Mouse (Mus musculus): ENCODE results near the gene Fcgrt. TPM values are rescaled to one million over a fixed set of nuclear protein-coding genes. Genes with fewer than 3 reads are reported as not detected.

Fcgrt gene
- polyA plus RNA-seq, 1 experiment = 67.2 TPM

DNA sequence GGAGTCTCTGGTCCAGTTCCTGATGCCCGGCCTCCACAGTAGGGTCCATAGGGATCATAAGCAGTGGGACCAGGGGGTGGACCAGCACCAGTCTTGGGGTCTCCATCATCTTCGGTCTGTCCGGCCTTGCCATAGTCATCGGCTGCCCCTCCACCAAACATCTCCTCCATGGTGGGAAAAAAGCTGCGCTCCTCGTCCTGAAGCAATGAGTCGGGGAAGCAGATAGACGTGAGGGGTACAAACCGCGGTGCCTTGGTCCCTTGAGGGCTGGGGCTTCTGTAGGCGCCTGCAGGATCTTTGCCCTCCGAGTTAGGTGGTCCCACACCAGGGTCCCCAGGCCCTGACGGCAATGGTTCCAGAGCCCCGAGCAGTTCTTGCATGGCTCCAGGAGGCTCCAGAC, 56.2 kb downstream of the Fcgrt start:
- H3K4me2 ChIP-seq (ENCODE audit: low read depth) = no peak overlapping the region
- TF ChIP-seq REST (IDR thresholded peaks at IDR 0.05; ENCODE audit: insufficient read depth, insufficient read length) (no peak), POLR2A (IDR thresholded peaks at IDR 0.05; ENCODE audit: insufficient read length, low read depth) (no peak), SRF (IDR thresholded peaks at IDR 0.05; ENCODE audit: control insufficient read depth, insufficient read length, low read depth) (no peak), MYOG (IDR thresholded peaks at IDR 0.05; ENCODE audit: control insufficient read depth in 1 of 3, insufficient read depth in 1 of 3, insufficient read length in 2 of 3, low read depth in 2 of 3) (no peak), MYOD1 (IDR thresholded peaks at IDR 0.05; ENCODE audit: control insufficient read depth in 1 of 3, insufficient read length in 2 of 3, low read depth in 2 of 3) (no peak), TCF12 (IDR thresholded peaks at IDR 0.05; ENCODE audit: insufficient read depth, poor library complexity, severe bottlenecking) (no peak), MAX (IDR thresholded peaks at IDR 0.05; ENCODE audit: low read depth) (no peak), USF1 (IDR thresholded peaks at IDR 0.05; ENCODE audit: low read depth) (no peak), TCF3 (IDR thresholded peaks at IDR 0.05; ENCODE audit: insufficient read length, low read depth) (no peak), CEBPB (IDR thresholded peaks at IDR 0.05; ENCODE audit: insufficient read depth, poor library complexity, severe bottlenecking) (no peak)
- H3ac ChIP-seq (ENCODE audit: control insufficient read depth, insufficient read length) = no peak overlapping the region
- peaks cover 9% of the 10 kb centered on the region for H3K36me3 ChIP-seq (ENCODE audit: control insufficient read depth, insufficient read depth)
- H3K4me3 ChIP-seq = no peak overlapping the region
- H3K79me2 ChIP-seq (ENCODE audit: control insufficient read depth, insufficient read depth) = peaks cover 13% of the 10 kb centered on the region
- no peaks in the 10 kb centered on the region for H3K27me3 ChIP-seq (ENCODE audit: control insufficient read depth, insufficient read depth, insufficient read length)

DNA sequence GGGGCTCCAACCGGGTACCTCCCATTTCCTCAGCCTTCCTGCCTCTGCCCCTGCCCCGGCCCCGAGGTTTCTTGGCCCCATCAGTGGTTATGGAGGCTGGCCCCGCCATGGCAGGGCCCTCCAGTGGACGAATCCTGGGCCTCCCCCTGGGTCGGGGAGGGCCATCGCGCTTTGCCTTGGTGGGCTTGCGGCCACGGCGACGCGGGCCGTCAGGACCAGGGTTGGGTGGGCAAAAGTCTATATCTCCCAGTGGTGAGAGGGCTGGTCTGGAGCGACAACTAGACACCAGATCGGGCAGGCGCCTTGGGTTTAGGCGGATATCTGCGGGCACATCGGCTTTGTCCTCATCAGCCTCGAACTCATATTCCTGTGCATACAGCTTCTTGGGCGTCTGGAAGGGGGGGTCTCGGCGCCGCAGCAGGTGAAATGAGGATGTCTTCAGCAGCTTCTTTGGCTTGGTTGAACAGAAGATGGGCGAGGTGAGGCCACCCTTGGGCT, 56.7 kb downstream of the Fcgrt start:
- no peaks in the 10 kb centered on the region for H3K27me3 ChIP-seq (ENCODE audit: control insufficient read depth, insufficient read depth, insufficient read length)

GRCm38 (mm10) chr7:45045741-45046140, 57.9 kb downstream of the Fcgrt start:
- Histone ChIP-seq H3ac (ENCODE audit: control insufficient read depth, insufficient read length) (no peak overlapping the region), H3K36me3 (ENCODE audit: control insufficient read depth, insufficient read depth) (peaks cover 14% of the 10 kb centered on the region), H3K4me3 (no peak overlapping the region), H3K4me2 (ENCODE audit: low read depth) (no peak overlapping the region), H3K27me3 (ENCODE audit: control insufficient read depth, insufficient read depth, insufficient read length) (no peaks in the 10 kb centered on the region), H3K79me2 (ENCODE audit: control insufficient read depth, insufficient read depth) (no peaks in the 10 kb centered on the region)
- TF ChIP-seq E2F4 (IDR thresholded peaks at IDR 0.05; ENCODE audit: insufficient read depth) (no peak), POLR2A (IDR thresholded peaks at IDR 0.05; ENCODE audit: insufficient read length, low read depth) (no peak), REST (IDR thresholded peaks at IDR 0.05; ENCODE audit: insufficient read depth, insufficient read length) (no peak), MYOD1 (IDR thresholded peaks at IDR 0.05; ENCODE audit: control insufficient read depth in 1 of 3, insufficient read length in 2 of 3, low read depth in 2 of 3) (no peak), SRF (IDR thresholded peaks at IDR 0.05; ENCODE audit: control insufficient read depth, insufficient read length, low read depth) (no peak), MAX (IDR thresholded peaks at IDR 0.05; ENCODE audit: low read depth) (no peak), MYOG (IDR thresholded peaks at IDR 0.05; ENCODE audit: control insufficient read depth in 1 of 3, insufficient read depth in 1 of 3, insufficient read length in 2 of 3, low read depth in 2 of 3) (no peak), TCF3 (IDR thresholded peaks at IDR 0.05; ENCODE audit: insufficient read length, low read depth) (no peak), POLR2AphosphoS2 (IDR thresholded peaks at IDR 0.05; ENCODE audit: insufficient read length, low read depth) (no peak), USF1 (IDR thresholded peaks at IDR 0.05; ENCODE audit: low read depth) (no peak), TCF12 (IDR thresholded peaks at IDR 0.05; ENCODE audit: insufficient read depth, poor library complexity, severe bottlenecking) (no peak), CEBPB (IDR thresholded peaks at IDR 0.05; ENCODE audit: insufficient read depth, poor library complexity, severe bottlenecking) (no peak)

More for the DNA sequence above, 56.7 kb downstream of the Fcgrt start:
- Histone ChIP-seq H3K4me3 (no peak overlapping the region), H3K79me2 (ENCODE audit: control insufficient read depth, insufficient read depth) (peaks cover 9% of the 10 kb centered on the region), H3K36me3 (ENCODE audit: control insufficient read depth, insufficient read depth) (peaks cover 9% of the 10 kb centered on the region), H3K4me2 (ENCODE audit: low read depth) (no peak overlapping the region), H3ac (ENCODE audit: control insufficient read depth, insufficient read length) (no peak overlapping the region)
- TF ChIP-seq TCF3 (IDR thresholded peaks at IDR 0.05; ENCODE audit: insufficient read length, low read depth) (no peak), SRF (IDR thresholded peaks at IDR 0.05; ENCODE audit: control insufficient read depth, insufficient read length, low read depth) (no peak), POLR2A (IDR thresholded peaks at IDR 0.05; ENCODE audit: insufficient read length, low read depth) (no peak), MYOG (IDR thresholded peaks at IDR 0.05; ENCODE audit: control insufficient read depth in 1 of 3, insufficient read depth in 1 of 3, insufficient read length in 2 of 3, low read depth in 2 of 3) (no peak), E2F4 (IDR thresholded peaks at IDR 0.05; ENCODE audit: insufficient read depth) (no peak), TCF12 (IDR thresholded peaks at IDR 0.05; ENCODE audit: insufficient read depth, poor library complexity, severe bottlenecking) (no peak), USF1 (IDR thresholded peaks at IDR 0.05; ENCODE audit: low read depth) (no peak), POLR2AphosphoS2 (IDR thresholded peaks at IDR 0.05; ENCODE audit: insufficient read length, low read depth) (no peak), CEBPB (IDR thresholded peaks at IDR 0.05; ENCODE audit: insufficient read depth, poor library complexity, severe bottlenecking) (no peak), REST (IDR thresholded peaks at IDR 0.05; ENCODE audit: insufficient read depth, insufficient read length) (no peak), MYOD1 (IDR thresholded peaks at IDR 0.05; ENCODE audit: control insufficient read depth in 1 of 3, insufficient read length in 2 of 3, low read depth in 2 of 3) (no peak), MAX (IDR thresholded peaks at IDR 0.05; ENCODE audit: low read depth) (no peak)

DNA sequence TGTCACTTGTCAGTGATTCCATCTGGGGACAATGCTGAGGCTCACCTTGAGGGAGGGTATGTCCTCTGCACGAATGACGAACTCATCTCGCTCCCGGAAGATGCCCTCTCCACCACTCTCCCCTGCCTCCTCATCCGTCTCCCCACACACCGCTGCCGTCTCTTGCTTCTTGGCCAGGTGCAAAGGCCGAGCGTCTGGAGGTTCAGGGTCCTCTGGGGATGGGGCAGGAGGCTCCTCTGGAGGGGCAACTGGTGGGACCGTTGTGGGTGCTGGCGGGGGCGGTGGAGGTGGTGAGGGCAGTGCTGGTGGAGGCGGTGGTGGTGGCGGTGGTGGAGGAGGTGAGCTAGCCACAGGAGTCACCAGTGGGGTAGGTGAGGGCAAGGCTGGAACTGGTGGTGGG, 60.3 kb downstream of the Fcgrt start:
- Histone ChIP-seq H3K4me3 (no peak overlapping the region), H3K27me3 (ENCODE audit: control insufficient read depth, insufficient read depth, insufficient read length) (no peaks in the 10 kb centered on the region), H3K36me3 (ENCODE audit: control insufficient read depth, insufficient read depth) (peaks cover 14% of the 10 kb centered on the region), H3K4me2 (ENCODE audit: low read depth) (no peak overlapping the region), H3K79me2 (ENCODE audit: control insufficient read depth, insufficient read depth) (peaks cover 4% of the 10 kb centered on the region), H3ac (ENCODE audit: control insufficient read depth, insufficient read length) (no peak overlapping the region)
- TF ChIP-seq MAX (IDR thresholded peaks at IDR 0.05; ENCODE audit: low read depth) = no peak
- no peak for TF ChIP-seq POLR2A (IDR thresholded peaks at IDR 0.05; ENCODE audit: insufficient read length, low read depth)
- TF ChIP-seq TCF12 (IDR thresholded peaks at IDR 0.05; ENCODE audit: insufficient read depth, poor library complexity, severe bottlenecking) = no peak
- no peak for TF ChIP-seq MYOG (IDR thresholded peaks at IDR 0.05; ENCODE audit: control insufficient read depth in 1 of 3, insufficient read depth in 1 of 3, insufficient read length in 2 of 3, low read depth in 2 of 3)
- TF ChIP-seq SRF (IDR thresholded peaks at IDR 0.05; ENCODE audit: control insufficient read depth, insufficient read length, low read depth) = no peak
- TF ChIP-seq MYOD1 (IDR thresholded peaks at IDR 0.05; ENCODE audit: control insufficient read depth in 1 of 3, insufficient read length in 2 of 3, low read depth in 2 of 3) = no peak
- no peak for TF ChIP-seq REST (IDR thresholded peaks at IDR 0.05; ENCODE audit: insufficient read depth, insufficient read length)
- TF ChIP-seq E2F4 (IDR thresholded peaks at IDR 0.05; ENCODE audit: insufficient read depth) = no peak
- no peak for TF ChIP-seq CEBPB (IDR thresholded peaks at IDR 0.05; ENCODE audit: insufficient read depth, poor library complexity, severe bottlenecking)
- TF ChIP-seq POLR2AphosphoS2 (IDR thresholded peaks at IDR 0.05; ENCODE audit: insufficient read length, low read depth) = no peak
- TF ChIP-seq USF1 (IDR thresholded peaks at IDR 0.05; ENCODE audit: low read depth) = no peak
- no peak for TF ChIP-seq TCF3 (IDR thresholded peaks at IDR 0.05; ENCODE audit: insufficient read length, low read depth)

Other genes starting within 250 kb of the Fcgrt start
- 47.9 TPM for gene Pnkp, start 246.7 kb downstream of the Fcgrt start, polyA plus RNA-seq (2012; fragmentation: generic; extraction: Trizol)
- 298 TPM for gene Ptov1, start 234.1 kb downstream of the Fcgrt start, polyA plus RNA-seq (2012; fragmentation: generic; extraction: Trizol)
- gene Med25, start 211.1 kb downstream of the Fcgrt start, polyA plus RNA-seq (2012; fragmentation: generic; extraction: Trizol) = 57.4 TPM
- gene Fuz, start 207.8 kb downstream of the Fcgrt start, polyA plus RNA-seq (2012; fragmentation: generic; extraction: Trizol) = 11.6 TPM
- 125 TPM for gene Ap2a1, start 174.4 kb downstream of the Fcgrt start, polyA plus RNA-seq (2012; fragmentation: generic; extraction: Trizol)
- not detected for gene Tsks, start 160.6 kb downstream of the Fcgrt start, polyA plus RNA-seq (2012; fragmentation: generic; extraction: Trizol)
- gene Cpt1c, start 129.0 kb downstream of the Fcgrt start, polyA plus RNA-seq (2012; fragmentation: generic; extraction: Trizol) = 2.7 TPM
- 729 TPM for gene Prmt1, start 117.3 kb downstream of the Fcgrt start, polyA plus RNA-seq (2012; fragmentation: generic; extraction: Trizol)
- 45.1 TPM for gene Irf3, start 106.2 kb downstream of the Fcgrt start, polyA plus RNA-seq (2012; fragmentation: generic; extraction: Trizol)
- gene Bcl2l12, start 105.1 kb downstream of the Fcgrt start, polyA plus RNA-seq (2012; fragmentation: generic; extraction: Trizol) = 13.3 TPM
- gene Scaf1, start 87.5 kb downstream of the Fcgrt start, polyA plus RNA-seq (2012; fragmentation: generic; extraction: Trizol) = 56.7 TPM
- 127 TPM for gene Rras, start 85.9 kb downstream of the Fcgrt start, polyA plus RNA-seq (2012; fragmentation: generic; extraction: Trizol)
- 10.2 TPM for gene Prr12, start 51.0 kb downstream of the Fcgrt start, polyA plus RNA-seq (2012; fragmentation: generic; extraction: Trizol)
- 66.1 TPM for gene Nosip, start 41.4 kb downstream of the Fcgrt start, polyA plus RNA-seq (2012; fragmentation: generic; extraction: Trizol)
- gene Prrg2, start 41.2 kb downstream of the Fcgrt start, polyA plus RNA-seq (2012; fragmentation: generic; extraction: Trizol) = 12.9 TPM
- gene Rcn3, start 11.6 kb downstream of the Fcgrt start, polyA plus RNA-seq (2012; fragmentation: generic; extraction: Trizol) = 123 TPM
- gene Rps11, start 20.6 kb upstream of the Fcgrt start, polyA plus RNA-seq (2012; fragmentation: generic; extraction: Trizol) = 2,217 TPM
- 6,110 TPM for gene Rpl13a, start 24.9 kb upstream of the Fcgrt start, polyA plus RNA-seq (2012; fragmentation: generic; extraction: Trizol)
- 3.6 TPM for gene Gm45713, start 32.4 kb upstream of the Fcgrt start, polyA plus RNA-seq (2012; fragmentation: generic; extraction: Trizol)
- 7.2 TPM for gene Flt3l, start 32.6 kb upstream of the Fcgrt start, polyA plus RNA-seq (2012; fragmentation: generic; extraction: Trizol)
- 81.9 TPM for gene Pih1d1, start 50.5 kb upstream of the Fcgrt start, polyA plus RNA-seq (2012; fragmentation: generic; extraction: Trizol)
- 29.0 TPM for gene Aldh16a1, start 50.7 kb upstream of the Fcgrt start, polyA plus RNA-seq (2012; fragmentation: generic; extraction: Trizol)
- gene Slc17a7, start 60.1 kb upstream of the Fcgrt start, polyA plus RNA-seq (2012; fragmentation: generic; extraction: Trizol) = 3.6 TPM
- gene Gfy, start 75.7 kb upstream of the Fcgrt start, polyA plus RNA-seq (2012; fragmentation: generic; extraction: Trizol) = 0.04 TPM
- gene Pth2, start 77.1 kb upstream of the Fcgrt start, polyA plus RNA-seq (2012; fragmentation: generic; extraction: Trizol) = not detected
- 2.2 TPM for gene Ccdc155, start 101.0 kb upstream of the Fcgrt start, polyA plus RNA-seq (2012; fragmentation: generic; extraction: Trizol)
- gene Dkkl1, start 108.3 kb upstream of the Fcgrt start, polyA plus RNA-seq (2012; fragmentation: generic; extraction: Trizol) = 0.08 TPM
- gene Tead2, start 111.9 kb upstream of the Fcgrt start, polyA plus RNA-seq (2012; fragmentation: generic; extraction: Trizol) = 93.3 TPM
- gene Cd37, start 135.3 kb upstream of the Fcgrt start, polyA plus RNA-seq (2012; fragmentation: generic; extraction: Trizol) = 0.18 TPM
- not detected for gene Slc6a16, start 137.2 kb upstream of the Fcgrt start, polyA plus RNA-seq (2012; fragmentation: generic; extraction: Trizol)
- not detected for gene Slc6a21, start 173.7 kb upstream of the Fcgrt start, polyA plus RNA-seq (2012; fragmentation: generic; extraction: Trizol)
- gene Trpm4, start 229.9 kb upstream of the Fcgrt start, polyA plus RNA-seq (2012; fragmentation: generic; extraction: Trizol) = 27.3 TPM
- gene Hrc, start 231.4 kb upstream of the Fcgrt start, polyA plus RNA-seq (2012; fragmentation: generic; extraction: Trizol) = 173 TPM